Mouse (Mus musculus) limb, embryonic 14.5 days (tissue): Measurements from ENCODE around the gene Wwox. TPM values are rescaled to one million over a fixed set of nuclear protein-coding genes. Genes with fewer than 3 reads are reported as not detected.

Experiments
- ATAC-seq: fragments of 200-750 bp; cut with Nextera tagmentation; 2 replicates; pipeline ENCODE4 v1.8.0; 2017; ENCODE audit warnings: low read depth, moderate number of reproducible peaks, moderate TSS enrichment; ENCODE audit not compliant: low FRiP score
- DNase-seq: peaks from one replicate; pipeline ENCODE4 v3.0.0-alpha.2; 2015; ENCODE audit warnings: low spot score
- H3K27ac ChIP-seq: fragments of 300-500 bp; sonication (generic); replicated peaks from 2 replicates; pipeline ENCODE4 v1.5.1; 2014; ENCODE audit warnings: low read depth, mild to moderate bottlenecking, low read length, moderate library complexity, mixed read lengths
- H3K27me3 ChIP-seq: fragments of 300-500 bp; sonication (generic); 2 replicates; pipeline ENCODE4 v1.6.1; 2014; ENCODE audit warnings: low read length, mixed read lengths; ENCODE audit not compliant: control insufficient read depth, insufficient read depth
- H3K36me3 ChIP-seq: fragments of 300-500 bp; sonication (generic); 2 replicates; pipeline ENCODE4 v1.6.1; 2014; ENCODE audit warnings: mild to moderate bottlenecking, low read length, moderate library complexity, mixed read lengths; ENCODE audit not compliant: control insufficient read depth, insufficient read depth
- H3K4me1 ChIP-seq: fragments of 300-500 bp; sonication (generic); 2 replicates; pipeline ENCODE4 v1.6.1; 2014; ENCODE audit warnings: antibody characterized with exemption, low read length, mixed read lengths; ENCODE audit not compliant: control insufficient read depth, insufficient read depth
- H3K4me2 ChIP-seq: fragments of 300-500 bp; sonication (generic); replicated peaks from 2 replicates; pipeline ENCODE4 v1.6.1; 2014; ENCODE audit warnings: low read depth, mild to moderate bottlenecking, low read length, moderate library complexity; ENCODE audit not compliant: severe bottlenecking
- H3K4me3 ChIP-seq: fragments of 300-500 bp; sonication (generic); replicated peaks from 2 replicates; pipeline ENCODE4 v1.5.1; 2014; ENCODE audit warnings: low read length
- H3K9ac ChIP-seq: fragments of 300-500 bp; sonication (generic); 2 replicates; pipeline ENCODE4 v1.6.1; 2014; ENCODE audit warnings: mild to moderate bottlenecking, low read depth, low read length, moderate library complexity; ENCODE audit not compliant: severe bottlenecking
- H3K9me3 ChIP-seq: fragments of 300-500 bp; sonication (generic); 2 replicates; pipeline ENCODE4 v1.6.1; 2016; ENCODE audit warnings: low read length; ENCODE audit not compliant: control insufficient read depth
- POLR2A ChIP-seq: fragments of 200-500 bp; IDR thresholded peaks from 2 replicates; pipeline ENCODE4 v1.8.0; 2012; ENCODE audit warnings: inconsistent platforms, mild to moderate bottlenecking, moderate library complexity, borderline replicate concordance; ENCODE audit not compliant: insufficient read depth, insufficient read length; ENCODE audit errors: extremely low read depth
- WGBS: fragments of 180-500 bp; shearing (Covaris S2); extraction: QIAGEN DNeasy Blood & Tissue Kit; methylation state at CpG from one replicate; pipeline ENCODE4 v1.1.7; 2014; 5-methylcytosine and 5-hydroxymethylcytosine counted together
- polyA plus RNA-seq, 2 experiments: library from polyadenylated mRNA; depleted of rRNA in 1 of 2; stranded (reverse) in 1 of 2; unstranded in 1 of 2; fragments of >200 nt; fragmentation: Nextera tagmentation in 1 of 2; extraction: Ambion mirVana in 1 of 2; gene quantifications; 2 replicates each; pipeline versions ENCODE4 v1.2.1 to v1.2.3; 2012 to 2014

Wwox gene
- polyA plus RNA-seq, 2 experiments: 8.6 to 9.4 TPM

- Histone ChIP-seq H3K9ac (no peak overlapping the region), H3K27ac (no peak overlapping the region), H3K4me1 (peaks cover 17% of the 10 kb centered on the region), H3K27me3 (peaks cover 4% of the 10 kb centered on the region; the same call in 1 of the 2 replicates), H3K36me3 (no peaks in the 10 kb centered on the region), H3K9me3 (0 out of 2 replicates have a peak, but pooled peaks cover 5% of the 10 kb centered on the region), H3K4me3 (no peak overlapping the region), H3K4me2 (no peak overlapping the region)
- TF ChIP-seq POLR2A: no peak
- DNase-seq: no peak
- WGBS: 48% methylated on average over 11 of the region's 11 CpGs
- no peak for ATAC-seq
Observed at GRCm38 (mm10) chr8:114600196-114600595, 160.7 kb downstream of the Wwox start.

- 58% methylated on average over 3 of the region's 4 CpGs for WGBS
- TF ChIP-seq POLR2A: no peak
- H3K36me3 ChIP-seq: no peaks in the 10 kb centered on the region
- no peak overlapping the region for H3K4me2 ChIP-seq
- DNase-seq: no peak
- peaks cover 17% of the 10 kb centered on the region for H3K4me1 ChIP-seq
- no peak overlapping the region for H3K9ac ChIP-seq
- no peak overlapping the region for H3K27ac ChIP-seq
- no peak for ATAC-seq
- H3K4me3 ChIP-seq: no peak overlapping the region
- peaks cover 3% of the 10 kb centered on the region; the same call in 1 of the 2 replicates for H3K27me3 ChIP-seq
- H3K9me3 ChIP-seq: no peaks in the 10 kb centered on the region
Observed at GRCm38 (mm10) chr8:114603046-114603445, 163.6 kb downstream of the Wwox start.

GRCm38 (mm10) chr8:114603561-114603960 lies 164.1 kb downstream of the Wwox start:
- TF ChIP-seq POLR2A: no peak
- Histone ChIP-seq H3K27me3 (no peaks in the 10 kb centered on the region), H3K4me3 (no peak overlapping the region), H3K4me1 (peaks cover 17% of the 10 kb centered on the region), H3K36me3 (no peaks in the 10 kb centered on the region), H3K27ac (no peak overlapping the region), H3K9me3 (no peaks in the 10 kb centered on the region), H3K9ac (no peak overlapping the region), H3K4me2 (no peak overlapping the region)
- no peak for ATAC-seq
- no peak for DNase-seq
- 39% methylated on average over 6 of the region's 6 CpGs for WGBS

DNA sequence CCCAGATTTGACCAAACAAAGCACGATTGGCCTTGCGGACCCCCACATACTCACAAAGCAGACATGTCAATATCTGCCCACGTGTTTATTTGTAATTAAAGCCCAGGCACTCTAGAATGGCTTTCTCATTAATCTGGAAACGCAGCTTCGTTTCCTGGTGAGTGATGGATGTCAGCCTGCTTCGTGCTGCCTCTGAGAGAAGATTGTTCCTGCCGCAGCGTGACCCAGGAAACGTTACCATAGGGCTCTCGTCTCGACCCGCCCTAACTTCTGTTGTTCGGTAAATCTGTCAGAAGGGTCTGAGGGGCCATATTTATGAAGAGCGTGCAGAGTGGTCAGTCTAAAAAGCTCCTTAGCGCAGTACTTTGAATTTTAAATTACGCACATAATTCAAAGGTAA lies 164.9 kb downstream of the Wwox start:
- no peak overlapping the region for H3K27ac ChIP-seq
- peak overlapping the region; percentile 33 for H3K4me2 ChIP-seq

GRCm38 (mm10) chr8:114605651-114606050 lies 166.2 kb downstream of the Wwox start:
- Histone ChIP-seq H3K4me1 (0 out of 2 replicates have a peak, but pooled peaks cover 5% of the 10 kb centered on the region), H3K27ac (no peak overlapping the region), H3K4me2 (no peak overlapping the region), H3K9me3 (no peaks in the 10 kb centered on the region), H3K4me3 (no peak overlapping the region), H3K27me3 (no peaks in the 10 kb centered on the region), H3K9ac (no peak overlapping the region), H3K36me3 (no peaks in the 10 kb centered on the region)
- DNase-seq (no peak), ATAC-seq (no peak)
- whole genome bisulfite sequencing: 85% methylated on average over 2 of the region's 2 CpGs
- no peak for TF ChIP-seq POLR2A

More for the DNA sequence above, 164.9 kb downstream of the Wwox start:
- ATAC-seq (no peak), DNase-seq (no peak)
- WGBS: 18% methylated on average over 16 of the region's 16 CpGs
- Histone ChIP-seq H3K4me3 (no peak overlapping the region), H3K36me3 (no peaks in the 10 kb centered on the region), H3K9ac (no peak overlapping the region), H3K27me3 (no peaks in the 10 kb centered on the region), H3K9me3 (no peaks in the 10 kb centered on the region), H3K4me1 (peaks cover 10% of the 10 kb centered on the region; the same call in 1 of the 2 replicates)
- no peak for TF ChIP-seq POLR2A

GRCm38 (mm10) chr8:114609330-114609729 lies 169.9 kb downstream of the Wwox start:
- WGBS: 92% methylated on average over 5 of the region's 5 CpGs
- 0 out of 2 replicates have a peak, but pooled peaks cover 9% of the 10 kb centered on the region for H3K4me1 ChIP-seq
- TF ChIP-seq POLR2A: no peak

More at GRCm38 (mm10) chr8:114609330-114609729, 169.9 kb downstream of the Wwox start:
- no peak overlapping the region for H3K4me3 ChIP-seq
- H3K27ac ChIP-seq: no peak overlapping the region
- ATAC-seq (no peak), DNase-seq (no peak)
- no peak overlapping the region for H3K9ac ChIP-seq
- no peaks in the 10 kb centered on the region for H3K27me3 ChIP-seq
- no peak overlapping the region for H3K4me2 ChIP-seq
- no peaks in the 10 kb centered on the region for H3K36me3 ChIP-seq
- H3K9me3 ChIP-seq: no peaks in the 10 kb centered on the region
